Mouse (Mus musculus): ENCODE measurements around the gene Gab1.

Gene Gab1

GRCm38 (mm10) chr8:80880196-80881106 lies at the start of gene Gab1:
Gene Gab1 (minus strand): TSS chr8:80880519.
- peak in 1 of 2 experiments; percentile 12 for DNase-seq (ENCODE audit: low read depth in 1 of 2, low spot score in 2 of 2)

- no peak for DNase-seq (ENCODE audit: low read depth in 1 of 2, low spot score in 2 of 2)
Measured at GRCm38 (mm10) chr8:80928770-80929169, 48.5 kb upstream of the Gab1 start.

DNA sequence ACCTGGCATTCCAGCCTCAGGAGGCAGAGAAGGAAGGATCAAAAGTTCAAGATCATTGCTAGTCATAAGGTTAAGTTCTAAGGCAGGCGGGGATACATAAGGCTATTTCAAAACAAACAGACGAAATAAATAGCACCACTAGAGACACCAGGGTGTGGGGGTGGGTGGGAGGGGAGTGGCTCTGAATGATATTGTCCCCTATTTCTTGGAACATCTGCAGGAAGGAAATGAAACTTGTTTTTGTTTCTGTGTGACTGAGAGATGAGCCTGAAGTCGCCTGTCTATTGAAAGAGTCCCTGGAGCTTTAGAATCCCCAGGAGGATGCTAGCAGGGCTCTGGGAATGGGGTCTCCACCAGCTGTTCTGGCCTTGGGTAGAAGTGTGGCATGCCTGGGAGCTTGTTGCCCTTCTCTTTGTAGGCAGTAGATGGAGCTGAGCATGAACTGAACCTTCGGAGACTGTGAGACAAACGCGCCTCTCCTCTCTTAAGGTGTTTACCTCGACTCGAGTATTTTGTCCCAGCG lies 43.5 kb upstream of the Gab1 start:
- no peak for DNase-seq (ENCODE audit: low read depth in 1 of 2, low spot score in 2 of 2)

- no peak for DNase-seq (ENCODE audit: low read depth in 1 of 2, low spot score in 2 of 2)
Measured at GRCm38 (mm10) chr8:80922642-80923041, 42.3 kb upstream of the Gab1 start.

GRCm38 (mm10) chr8:80919130-80919529 lies 38.8 kb upstream of the Gab1 start:
- peak; percentile 10 to 12 for DNase-seq (ENCODE audit: low read depth in 1 of 2, low spot score in 2 of 2)

- DNase-seq (ENCODE audit: low read depth in 1 of 2, low spot score in 2 of 2) = no peak
Measured at GRCm38 (mm10) chr8:80918531-80918930, 38.2 kb upstream of the Gab1 start.

DNA sequence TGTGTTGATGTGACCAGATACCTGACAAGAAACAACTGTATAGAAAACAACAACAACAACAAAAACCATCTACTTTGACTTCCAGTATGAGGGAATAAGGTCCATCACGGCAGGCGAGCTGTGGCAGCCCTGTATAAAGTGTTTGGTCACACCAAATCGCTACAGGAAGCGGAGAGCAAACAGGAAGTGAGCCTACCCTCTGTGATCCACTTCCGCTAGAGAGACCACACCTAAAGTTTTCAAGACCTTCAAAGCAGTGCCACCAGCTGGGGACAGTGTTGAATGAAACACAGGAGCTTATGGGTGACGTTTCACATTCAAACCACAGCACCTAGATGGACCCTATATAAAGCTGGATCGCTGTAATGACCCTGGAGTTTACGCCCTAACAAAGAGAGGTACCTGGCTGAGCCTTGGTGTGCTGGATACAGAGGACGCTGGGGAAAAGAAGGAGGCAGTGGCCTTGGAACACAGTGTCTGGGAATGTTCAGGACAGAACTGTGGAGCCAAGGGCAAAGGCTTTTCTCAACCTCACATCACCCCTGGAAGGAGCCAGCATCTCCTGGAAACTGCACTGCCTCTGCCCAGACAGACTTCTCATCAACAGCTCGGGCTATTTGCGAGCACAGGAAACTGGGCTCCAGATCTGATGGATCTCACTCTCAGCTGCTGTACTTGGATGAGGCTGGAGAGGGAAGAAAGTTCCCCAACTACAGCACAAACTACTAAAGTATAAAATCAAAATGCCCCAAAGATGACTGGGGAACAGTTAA lies 36.3 kb upstream of the Gab1 start:
- no peak for DNase-seq (ENCODE audit: low read depth in 1 of 2, low spot score in 2 of 2)

- DNase-seq (ENCODE audit: low read depth in 1 of 2, low spot score in 2 of 2) = no peak
Measured at GRCm38 (mm10) chr8:80913016-80913748, 32.9 kb upstream of the Gab1 start.

GRCm38 (mm10) chr8:80911400-80911799 lies 31.1 kb upstream of the Gab1 start:
- no peak for DNase-seq (ENCODE audit: low read depth in 1 of 2, low spot score in 2 of 2)

DNA sequence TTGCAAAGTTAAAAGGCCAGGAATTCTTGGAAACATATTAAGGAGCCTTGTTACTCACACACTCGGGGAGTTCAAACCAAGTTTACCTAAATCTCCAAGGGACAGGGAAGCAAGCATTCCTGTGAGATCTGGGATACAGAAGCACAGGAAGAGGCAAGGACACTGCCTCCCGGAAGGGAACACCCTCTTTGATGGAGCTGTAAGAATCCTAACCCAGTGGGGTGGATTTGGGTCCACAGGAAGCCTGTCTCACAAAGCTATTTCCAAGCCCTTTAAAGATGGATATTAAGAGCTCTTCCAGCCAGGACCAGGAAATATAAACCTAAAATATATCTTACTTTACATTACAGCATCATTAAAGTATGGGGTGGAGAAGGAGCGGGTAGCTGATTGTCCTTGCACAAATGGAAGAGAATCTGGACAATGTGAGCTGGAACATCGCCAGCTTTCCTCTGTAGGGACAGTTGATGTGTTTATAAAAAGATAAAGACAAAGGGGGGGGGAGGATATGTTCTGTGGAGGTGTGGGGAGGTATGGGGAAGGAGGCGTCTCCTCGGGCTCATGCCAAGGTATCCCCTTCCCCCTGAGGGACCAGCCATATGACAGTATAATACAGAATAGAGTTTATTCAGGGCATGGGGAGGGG lies 28.1 kb upstream of the Gab1 start:
- DNase-seq (ENCODE audit: low read depth in 1 of 2, low spot score in 2 of 2) = no peak

GRCm38 (mm10) chr8:80902354-80902753 lies 22.0 kb upstream of the Gab1 start:
- DNase-seq (ENCODE audit: low read depth in 1 of 2, low spot score in 2 of 2) = no peak

- no peak for DNase-seq (ENCODE audit: low read depth in 1 of 2, low spot score in 2 of 2)
Measured at GRCm38 (mm10) chr8:80899364-80899763, 19.0 kb upstream of the Gab1 start.

DNA sequence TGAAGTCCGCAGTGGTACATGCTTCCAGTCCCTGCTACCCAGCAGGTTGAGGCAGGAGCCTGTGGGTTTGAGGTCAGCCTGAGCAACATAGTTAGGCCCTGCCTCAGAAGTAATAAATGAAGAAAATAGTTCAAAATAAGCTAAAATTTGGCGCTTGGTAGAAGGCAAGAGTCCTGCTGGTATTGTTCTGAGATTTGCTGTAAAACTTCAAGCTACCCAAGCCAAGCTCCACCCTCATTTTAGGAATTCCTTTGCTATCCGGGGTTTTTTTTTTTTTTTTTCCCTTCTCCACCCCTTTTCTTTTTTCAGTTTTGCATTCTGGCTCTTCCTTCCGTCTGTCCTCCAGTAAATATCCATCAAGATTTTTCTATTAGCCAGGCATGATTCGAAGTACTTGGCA lies 15.7 kb upstream of the Gab1 start:
- no peak for DNase-seq (ENCODE audit: low read depth in 1 of 2, low spot score in 2 of 2)

DNA sequence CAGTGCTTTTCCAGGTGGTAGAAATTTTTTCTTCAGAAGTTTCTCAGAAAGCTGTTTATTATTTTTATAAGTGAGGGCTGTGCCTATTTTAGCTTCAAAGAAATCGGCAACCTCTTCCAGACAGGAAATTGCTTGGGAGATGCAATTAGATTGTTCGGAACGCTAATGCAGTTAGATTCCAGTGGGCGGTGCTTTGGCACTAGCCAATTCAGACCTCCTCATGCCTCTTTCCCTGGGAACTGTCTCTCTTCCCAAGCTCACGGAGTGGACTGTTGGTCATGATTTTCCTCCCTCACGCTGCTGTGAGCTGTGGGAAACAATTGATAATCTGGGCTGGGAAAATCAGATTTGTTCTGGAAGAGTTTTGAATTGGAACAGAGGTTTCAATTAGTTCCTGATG lies 15.1 kb upstream of the Gab1 start:
- no peak for DNase-seq (ENCODE audit: low read depth in 1 of 2, low spot score in 2 of 2)

DNA sequence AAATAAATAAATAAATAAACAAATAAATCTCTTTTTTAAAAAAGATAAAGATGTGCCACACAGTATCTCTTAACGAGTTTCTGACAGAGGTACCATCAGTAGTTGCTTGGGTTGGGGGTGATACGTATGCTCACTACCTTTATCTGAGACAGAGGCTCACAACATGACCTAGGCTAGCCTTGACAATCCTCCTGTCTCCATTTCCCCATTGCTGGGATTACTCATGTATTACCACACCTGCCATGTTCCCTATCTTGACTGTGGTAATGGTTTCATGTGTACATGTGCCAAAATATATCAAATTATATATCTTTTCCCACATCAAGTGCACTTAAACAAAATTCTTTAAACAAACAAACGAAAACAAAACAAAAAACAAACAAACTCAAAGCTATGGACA lies 14.2 kb upstream of the Gab1 start:
- no peak for DNase-seq (ENCODE audit: low read depth in 1 of 2, low spot score in 2 of 2)

DNA sequence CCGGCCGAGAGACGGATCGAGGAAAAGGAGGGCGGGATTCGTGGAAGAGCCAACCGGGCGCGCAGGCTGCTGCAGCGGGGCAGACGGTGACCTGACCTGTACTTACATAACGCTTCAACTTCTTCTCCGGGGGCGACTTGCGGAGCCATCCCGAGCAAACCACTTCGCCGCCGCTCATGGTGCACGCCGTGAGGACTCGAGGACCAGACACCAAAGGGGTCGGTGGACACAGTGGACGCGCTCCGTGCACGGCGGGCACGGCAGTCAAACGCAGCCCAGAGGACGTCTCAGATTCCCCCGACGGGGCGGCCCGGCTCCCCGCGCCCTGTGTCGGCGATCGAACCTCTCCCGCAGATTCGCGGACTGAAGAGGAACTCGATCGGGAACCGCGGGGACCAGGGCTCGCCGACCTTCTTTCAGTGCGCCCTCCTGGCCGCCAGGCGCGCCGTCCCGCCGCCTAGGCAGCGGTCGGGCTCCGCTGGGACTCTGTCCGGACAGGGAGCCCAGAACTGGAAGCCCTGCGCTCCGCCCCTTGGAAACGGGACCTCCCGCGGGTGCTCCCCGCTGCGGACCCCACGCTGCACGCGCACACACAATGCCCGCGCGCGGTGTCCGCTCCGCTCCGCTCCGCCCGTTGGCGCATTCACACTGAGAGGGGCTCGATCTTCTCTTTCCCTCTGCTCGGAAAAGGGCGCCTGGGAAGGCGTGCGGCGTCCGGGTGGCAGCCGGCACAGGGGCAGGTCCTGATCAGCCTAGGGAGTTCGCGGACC lies 708 bp downstream of the Gab1 start:
- peak; percentile 23 to 43 for DNase-seq (ENCODE audit: low read depth in 1 of 2, low spot score in 2 of 2)

DNA sequence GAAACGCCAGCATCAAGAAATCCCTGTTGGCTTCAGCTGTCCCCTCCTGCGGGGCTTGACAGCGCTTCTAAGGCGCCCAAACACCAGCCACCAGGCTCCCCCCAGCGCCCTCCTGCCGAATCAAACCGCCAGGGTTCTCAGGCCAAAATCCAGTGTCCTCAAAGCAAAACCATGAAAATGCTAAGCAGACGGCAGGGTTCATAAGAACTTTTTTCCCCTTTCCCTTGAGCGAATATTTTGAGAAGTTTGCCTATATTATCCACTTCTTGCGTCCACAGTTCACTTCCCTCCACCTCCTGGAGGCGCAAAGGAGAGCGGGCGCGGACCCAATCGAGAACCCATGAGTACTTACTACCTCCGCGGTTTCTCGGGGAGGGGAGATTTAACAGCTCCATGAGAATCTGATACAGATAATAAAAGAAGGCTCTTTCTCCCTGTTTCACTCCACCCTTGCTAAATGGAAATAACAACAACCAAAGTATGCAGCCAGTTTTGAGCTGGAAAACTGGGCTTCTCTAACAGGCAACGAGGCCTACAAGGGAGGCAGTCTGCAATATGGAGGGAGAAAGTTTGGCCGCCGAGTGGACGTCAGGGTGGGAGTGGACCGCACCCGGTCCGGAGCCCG lies 1.4 kb downstream of the Gab1 start:
- DNase-seq (ENCODE audit: low read depth in 1 of 2, low spot score in 2 of 2) = no peak

GRCm38 (mm10) chr8:80878146-80878545 lies 2.2 kb downstream of the Gab1 start:
- DNase-seq (ENCODE audit: low read depth in 1 of 2, low spot score in 2 of 2) = no peak

DNA sequence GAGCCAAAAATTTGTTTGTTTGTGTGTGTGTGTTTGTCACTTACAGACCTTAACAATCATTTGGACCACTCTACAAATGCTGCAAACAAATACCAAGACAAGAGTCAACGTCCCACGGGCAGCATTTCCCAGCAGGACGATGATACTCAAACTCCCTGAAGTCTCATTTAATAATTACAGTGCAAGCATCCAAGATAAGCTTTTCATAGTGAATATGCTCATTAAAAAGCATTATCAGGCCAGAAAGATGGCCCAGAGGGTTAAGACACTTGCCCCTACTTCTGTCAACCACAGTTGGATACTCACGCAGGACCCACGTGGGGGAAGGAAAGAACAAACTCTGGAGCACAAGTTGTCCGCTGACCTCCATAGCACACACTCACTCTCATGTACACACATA lies 4.8 kb downstream of the Gab1 start:
- no peak for DNase-seq (ENCODE audit: low read depth in 1 of 2, low spot score in 2 of 2)
